Mouse (Mus musculus) layer of hippocampus, postnatal 36 days (tissue): ENCODE data around the gene Tfeb. TPM values are rescaled to one million over a fixed set of nuclear protein-coding genes. Genes with fewer than 3 reads are reported as not detected.

Experiments used
- DNase-seq, 2 experiments: peaks; one replicate each; pipeline ENCODE4 v3.0.0; 2022
- total RNA-seq, 2 experiments: library from RNA; stranded (reverse); gene quantifications; 2 replicates each; pipeline ENCODE4 v1.2.3; 2021

The Tfeb gene
- total RNA-seq, 2 experiments from 2014 or later = 11.5 to 13.9 TPM

- no peak for DNase-seq
Measured at GRCm38 (mm10) chr17:47788996-47789395, 52.2 kb downstream of the Tfeb start.

GRCm38 (mm10) chr17:47792098-47792863 is 55.5 kb downstream of the Tfeb start:
- DNase-seq = peak in 1 of 2 experiments; percentile 43

- peak; percentile 80 to 81 for DNase-seq
Measured at GRCm38 (mm10) chr17:47793377-47793776, 56.5 kb downstream of the Tfeb start.

GRCm38 (mm10) chr17:47795446-47795845 is 58.6 kb downstream of the Tfeb start:
- DNase-seq = peak in 1 of 2 experiments; percentile 27

- DNase-seq = no peak
Measured at GRCm38 (mm10) chr17:47796156-47796816, 59.5 kb downstream of the Tfeb start.

GRCm38 (mm10) chr17:47796968-47797367 is 60.1 kb downstream of the Tfeb start:
- no peak for DNase-seq

- DNase-seq = no peak
Measured at GRCm38 (mm10) chr17:47797383-47797782, 60.6 kb downstream of the Tfeb start.

GRCm38 (mm10) chr17:47802806-47803205 is 66.0 kb downstream of the Tfeb start:
- DNase-seq = no peak

GRCm38 (mm10) chr17:47803662-47804061 is 66.8 kb downstream of the Tfeb start:
- no peak for DNase-seq

GRCm38 (mm10) chr17:47805047-47805835 is 68.4 kb downstream of the Tfeb start:
- no peak for DNase-seq

GRCm38 (mm10) chr17:47806230-47806629 is 69.4 kb downstream of the Tfeb start:
- DNase-seq = no peak

- no peak for DNase-seq
Measured at GRCm38 (mm10) chr17:47811265-47811800, 74.5 kb downstream of the Tfeb start.

- no peak for DNase-seq
Measured at GRCm38 (mm10) chr17:47812200-47812599, 75.4 kb downstream of the Tfeb start.

- no peak for DNase-seq
Measured at GRCm38 (mm10) chr17:47813616-47814015, 76.8 kb downstream of the Tfeb start.

GRCm38 (mm10) chr17:47814496-47814895 is 77.7 kb downstream of the Tfeb start:
- no peak for DNase-seq

GRCm38 (mm10) chr17:47815446-47815845 is 78.6 kb downstream of the Tfeb start:
- DNase-seq = no peak

GRCm38 (mm10) chr17:47818038-47818725 is 81.4 kb downstream of the Tfeb start:
- DNase-seq = no peak

GRCm38 (mm10) chr17:47821339-47821738 is 84.5 kb downstream of the Tfeb start:
- DNase-seq = no peak

- DNase-seq = no peak
Measured at GRCm38 (mm10) chr17:47831161-47831560, 94.3 kb downstream of the Tfeb start.

GRCm38 (mm10) chr17:47831772-47832171 is 94.9 kb downstream of the Tfeb start:
- no peak for DNase-seq

- DNase-seq = no peak
Measured at GRCm38 (mm10) chr17:47832501-47833028, 95.7 kb downstream of the Tfeb start.
